Mouse (Mus musculus): ENCODE results near the gene Slc25a12. TPM values are rescaled to one million over a fixed set of nuclear protein-coding genes. Genes with fewer than 3 reads are reported as not detected.
A peak's percentile ranks its signal among the peaks of the same experiment; 100 is the strongest.

Slc25a12 gene
- polyA plus RNA-seq, 1 experiment from 2014 or later: 25.5 TPM

DNA sequence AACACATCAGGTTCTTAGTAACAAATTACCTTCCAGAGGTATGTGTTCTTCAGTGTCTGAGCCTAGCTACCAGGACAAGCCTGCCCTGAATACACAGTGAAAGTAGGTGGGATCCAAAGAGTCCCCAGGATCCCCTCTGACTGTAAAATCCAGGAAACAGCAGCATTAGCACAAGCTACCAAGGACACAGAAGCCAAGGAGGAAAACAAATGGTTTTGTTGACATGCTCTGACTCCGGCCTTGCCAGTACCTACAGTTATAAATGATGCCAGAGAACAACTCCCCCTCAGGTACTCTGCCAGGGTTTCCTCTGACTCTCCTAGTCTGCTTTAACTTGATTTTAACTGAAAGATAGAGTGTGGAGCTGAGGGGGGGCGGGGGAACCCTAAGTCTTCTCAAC, 18.0 kb downstream of the Slc25a12 start:
- Histone ChIP-seq H3K27me3 (no peaks in the 10 kb centered on the region), H3K36me3 (replicated peaks) (no peaks in the 10 kb centered on the region), H3K9me3 (replicated peaks) (no peaks in the 10 kb centered on the region), H3K4me1 (replicated peaks) (peaks cover 9% of the 10 kb centered on the region; the same call in 1 of the 2 replicates), H3K4me3 (replicated peaks) (no peak overlapping the region), H3K27ac (replicated peaks) (no peak overlapping the region), H3K9ac (no peak overlapping the region), H3K4me2 (no peak overlapping the region)
- WGBS (ENCODE audit: insufficient replicate concordance): 67% methylated on average over 2 of the region's 2 CpGs
- ATAC-seq (ENCODE audit: insufficient read depth): no peak

- H3K9ac ChIP-seq: no peak overlapping the region
- no peak for ATAC-seq (ENCODE audit: insufficient read depth)
- no peak overlapping the region for H3K27ac ChIP-seq (replicated peaks)
- H3K36me3 ChIP-seq (replicated peaks): 0 out of 2 replicates have a peak, but pooled peaks cover 5% of the 10 kb centered on the region
- no peak overlapping the region for H3K4me2 ChIP-seq
- no peaks in the 10 kb centered on the region for H3K27me3 ChIP-seq
- WGBS (ENCODE audit: insufficient replicate concordance): 79% methylated on average over 20 of the region's 20 CpGs
- no peaks in the 10 kb centered on the region for H3K9me3 ChIP-seq (replicated peaks)
- no peaks in the 10 kb centered on the region for H3K4me1 ChIP-seq (replicated peaks)
- H3K4me3 ChIP-seq (replicated peaks): no peak overlapping the region
Measured at GRCm38 (mm10) chr2:71347732-71348490, 19.6 kb downstream of the Slc25a12 start.

- no peaks in the 10 kb centered on the region for H3K27me3 ChIP-seq
- H3K36me3 ChIP-seq (replicated peaks): 0 out of 2 replicates have a peak, but pooled peaks cover 9% of the 10 kb centered on the region
- ATAC-seq (ENCODE audit: insufficient read depth): no peak
- no peak overlapping the region for H3K4me2 ChIP-seq
- no peaks in the 10 kb centered on the region for H3K4me1 ChIP-seq (replicated peaks)
- H3K9ac ChIP-seq: no peak overlapping the region
- 78% methylated on average over 10 of the region's 10 CpGs for WGBS (ENCODE audit: insufficient replicate concordance)
- H3K4me3 ChIP-seq (replicated peaks): no peak overlapping the region
- H3K27ac ChIP-seq (replicated peaks): no peak overlapping the region
- no peaks in the 10 kb centered on the region for H3K9me3 ChIP-seq (replicated peaks)
Measured at GRCm38 (mm10) chr2:71347160-71347559, 20.4 kb downstream of the Slc25a12 start.

DNA sequence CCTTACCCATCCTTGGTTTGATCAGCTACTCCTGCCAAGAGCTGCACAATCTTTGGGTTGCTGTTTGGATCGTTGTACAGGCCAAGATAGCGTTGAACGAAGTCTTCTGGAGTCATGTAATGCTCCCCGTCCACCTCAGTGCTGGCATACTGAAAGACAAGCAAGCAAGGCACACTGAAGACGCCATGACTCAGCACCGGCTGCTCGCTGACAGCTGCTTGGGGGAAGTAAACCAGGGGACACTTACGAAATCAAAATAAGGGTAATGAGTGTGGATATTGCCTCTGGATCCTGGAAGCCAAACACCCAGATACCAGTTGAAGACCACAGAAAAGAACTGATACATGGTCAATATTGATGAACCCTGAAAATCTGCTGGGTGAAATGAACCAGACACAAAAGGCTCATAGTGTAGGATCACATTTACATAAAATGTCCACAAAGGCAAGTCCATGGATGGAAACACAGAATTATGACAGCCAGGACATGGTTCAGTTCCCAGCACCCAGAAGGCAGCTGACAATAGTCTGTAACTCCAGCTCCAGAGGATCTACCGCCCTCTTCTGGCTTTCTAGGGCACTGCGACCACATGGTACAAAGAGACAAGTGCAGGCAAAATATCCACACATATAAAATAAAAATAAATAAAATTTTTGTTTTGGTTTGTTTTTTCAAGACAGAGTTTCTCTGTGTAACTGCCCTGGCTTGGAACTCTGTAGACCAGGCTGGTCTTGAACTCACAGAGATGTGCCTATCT, 23.5 kb downstream of the Slc25a12 start:
- Histone ChIP-seq H3K27me3 (no peaks in the 10 kb centered on the region), H3K4me1 (replicated peaks) (no peaks in the 10 kb centered on the region), H3K27ac (replicated peaks) (no peak overlapping the region), H3K4me3 (replicated peaks) (no peak overlapping the region), H3K9ac (no peak overlapping the region), H3K36me3 (replicated peaks) (0 out of 2 replicates have a peak, but pooled peaks cover 9% of the 10 kb centered on the region), H3K9me3 (replicated peaks) (no peaks in the 10 kb centered on the region), H3K4me2 (no peak overlapping the region)
- 72% methylated on average over 10 of the region's 10 CpGs for WGBS (ENCODE audit: insufficient replicate concordance)
- ATAC-seq (ENCODE audit: insufficient read depth): no peak

DNA sequence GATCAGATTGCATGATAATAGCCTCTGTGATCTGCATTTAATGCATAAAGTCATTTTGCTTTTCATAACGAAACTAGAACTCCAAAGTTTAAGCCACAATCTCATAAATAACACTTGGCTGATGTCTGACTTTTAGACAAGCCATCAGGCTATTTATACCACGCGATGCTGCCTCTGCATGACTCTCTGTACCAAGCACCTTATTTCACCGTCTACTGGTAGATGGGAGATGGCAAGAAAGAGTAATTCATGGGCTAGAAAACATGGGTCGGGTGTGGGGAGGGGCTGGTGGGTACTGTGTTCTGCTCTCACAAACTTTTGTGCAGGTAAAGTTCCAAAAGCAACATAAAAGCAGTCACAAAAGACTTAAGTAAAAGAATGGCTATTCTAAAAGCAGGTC, 27.4 kb downstream of the Slc25a12 start:
- 60% methylated on average over 5 of the region's 5 CpGs for WGBS (ENCODE audit: insufficient replicate concordance)
- no peak for ATAC-seq (ENCODE audit: insufficient read depth)
- no peak overlapping the region for H3K27ac ChIP-seq (replicated peaks)

GRCm38 (mm10) chr2:71338145-71338796, 29.3 kb downstream of the Slc25a12 start:
- Histone ChIP-seq H3K4me2 (peak overlapping the region; percentile 42), H3K27me3 (no peaks in the 10 kb centered on the region), H3K4me1 (replicated peaks) (peaks cover 5% of the 10 kb centered on the region), H3K9me3 (replicated peaks) (no peaks in the 10 kb centered on the region), H3K36me3 (replicated peaks) (0 out of 2 replicates have a peak, but pooled peaks cover 6% of the 10 kb centered on the region), H3K4me3 (replicated peaks) (no peak overlapping the region), H3K9ac (no peak overlapping the region), H3K27ac (replicated peaks) (peak overlapping the region; percentile 42)
- WGBS (ENCODE audit: insufficient replicate concordance): 14% methylated on average over 12 of the region's 12 CpGs
- no peak for ATAC-seq (ENCODE audit: insufficient read depth)

More for the DNA sequence above, 27.4 kb downstream of the Slc25a12 start:
- H3K4me1 ChIP-seq (replicated peaks): peaks cover 5% of the 10 kb centered on the region
- H3K4me3 ChIP-seq (replicated peaks): no peak overlapping the region
- H3K27me3 ChIP-seq: no peaks in the 10 kb centered on the region
- H3K9me3 ChIP-seq (replicated peaks): no peaks in the 10 kb centered on the region
- H3K4me2 ChIP-seq: no peak overlapping the region
- no peak overlapping the region for H3K9ac ChIP-seq
- H3K36me3 ChIP-seq (replicated peaks): 0 out of 2 replicates have a peak, but pooled peaks cover 9% of the 10 kb centered on the region

GRCm38 (mm10) chr2:71336631-71337030, 30.9 kb downstream of the Slc25a12 start:
- Histone ChIP-seq H3K36me3 (replicated peaks) (peaks cover 1% of the 10 kb centered on the region; the same call in 1 of the 2 replicates), H3K9ac (no peak overlapping the region), H3K4me1 (replicated peaks) (peaks cover 5% of the 10 kb centered on the region), H3K27ac (replicated peaks) (no peak overlapping the region), H3K4me2 (no peak overlapping the region), H3K27me3 (no peaks in the 10 kb centered on the region), H3K9me3 (replicated peaks) (no peaks in the 10 kb centered on the region), H3K4me3 (replicated peaks) (no peak overlapping the region)
- 46% methylated on average over 6 of the region's 6 CpGs for WGBS (ENCODE audit: insufficient replicate concordance)
- no peak for ATAC-seq (ENCODE audit: insufficient read depth)

DNA sequence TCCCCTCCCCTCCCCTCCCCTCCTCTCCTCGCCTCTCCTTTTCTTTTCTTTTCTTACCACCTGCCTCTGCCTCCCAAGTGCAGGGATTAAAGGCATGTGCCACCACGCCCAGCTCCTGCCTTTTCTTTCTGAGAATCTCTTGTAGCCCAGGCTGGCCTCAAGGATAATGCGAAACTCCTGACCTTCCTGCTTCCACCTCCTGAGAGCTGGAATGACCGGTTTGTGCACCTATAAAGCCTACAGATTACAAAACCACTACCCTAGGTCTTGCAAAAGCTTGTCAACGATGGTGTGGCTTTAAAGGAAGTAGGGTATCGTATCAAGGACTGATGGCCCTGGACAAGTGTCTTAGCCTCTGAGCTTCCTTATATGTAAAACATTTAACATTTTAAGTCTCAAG, 31.3 kb downstream of the Slc25a12 start:
- Histone ChIP-seq H3K9ac (no peak overlapping the region), H3K27me3 (no peaks in the 10 kb centered on the region), H3K4me2 (no peak overlapping the region), H3K36me3 (replicated peaks) (peaks cover 4% of the 10 kb centered on the region; the same call in 1 of the 2 replicates), H3K27ac (replicated peaks) (no peak overlapping the region), H3K4me3 (replicated peaks) (no peak overlapping the region), H3K4me1 (replicated peaks) (peaks cover 5% of the 10 kb centered on the region), H3K9me3 (replicated peaks) (no peaks in the 10 kb centered on the region)
- no peak for ATAC-seq (ENCODE audit: insufficient read depth)
- 46% methylated on average over 5 of the region's 6 CpGs for WGBS (ENCODE audit: insufficient replicate concordance)

GRCm38 (mm10) chr2:71333986-71334822, 33.3 kb downstream of the Slc25a12 start:
- no peaks in the 10 kb centered on the region for H3K9me3 ChIP-seq (replicated peaks)
- no peak overlapping the region for H3K4me3 ChIP-seq (replicated peaks)
- no peak overlapping the region for H3K27ac ChIP-seq (replicated peaks)
- ATAC-seq (ENCODE audit: insufficient read depth): no peak
- WGBS (ENCODE audit: insufficient replicate concordance): 85% methylated on average over 22 of the region's 22 CpGs
- peaks cover 4% of the 10 kb centered on the region; the same call in 1 of the 2 replicates for H3K36me3 ChIP-seq (replicated peaks)
- H3K9ac ChIP-seq: no peak overlapping the region
- H3K4me2 ChIP-seq: no peak overlapping the region
- no peaks in the 10 kb centered on the region for H3K27me3 ChIP-seq
- peaks cover 5% of the 10 kb centered on the region for H3K4me1 ChIP-seq (replicated peaks)

- Histone ChIP-seq H3K27ac (replicated peaks) (no peak overlapping the region), H3K4me1 (replicated peaks) (no peaks in the 10 kb centered on the region), H3K36me3 (replicated peaks) (peaks cover 4% of the 10 kb centered on the region; the same call in 1 of the 2 replicates), H3K4me3 (replicated peaks) (no peak overlapping the region), H3K27me3 (no peaks in the 10 kb centered on the region), H3K4me2 (no peak overlapping the region), H3K9me3 (replicated peaks) (no peaks in the 10 kb centered on the region), H3K9ac (no peak overlapping the region)
- ATAC-seq (ENCODE audit: insufficient read depth): no peak
- 87% methylated on average over 3 of the region's 3 CpGs for WGBS (ENCODE audit: insufficient replicate concordance)
Measured at GRCm38 (mm10) chr2:71329761-71330160, 37.8 kb downstream of the Slc25a12 start.

Measured in liver, embryonic 15.5 days (tissue).